Mouse (Mus musculus) myocyte (in vitro differentiated cells): ENCODE measurements around the gene Adra2b.

Experiments
- CEBPB ChIP-seq: IDR thresholded peaks from 2 replicates; pipeline ENCODE4 v1.6.1; 2011; ENCODE audit warnings: mild to moderate bottlenecking, moderate library complexity; ENCODE audit not compliant: poor library complexity, insufficient read depth, severe bottlenecking
- MAX ChIP-seq: IDR thresholded peaks from one replicate; pipeline ENCODE4 v1.6.1; 2011; ENCODE audit warnings: low read depth, mild to moderate bottlenecking, control low read depth
- MYOD1 ChIP-seq, 3 experiments: IDR thresholded peaks; one replicate each; pipeline ENCODE4 v1.6.1; 2011; ENCODE audit warnings: control low read depth in 2 of 3, low read depth in 2 of 3, mild to moderate bottlenecking in 2 of 3, moderate library complexity in 1 of 3; ENCODE audit not compliant: insufficient read length in 2 of 3, control insufficient read depth in 1 of 3
- MYOG ChIP-seq, 3 experiments: IDR thresholded peaks; one replicate each; pipeline ENCODE4 v1.6.1; 2011; ENCODE audit warnings: control low read depth in 2 of 3, low read depth in 2 of 3, mild to moderate bottlenecking in 2 of 3; ENCODE audit not compliant: insufficient read length in 2 of 3, control insufficient read depth in 1 of 3, insufficient read depth in 1 of 3
- POLR2A ChIP-seq: IDR thresholded peaks from one replicate; pipeline ENCODE4 v1.6.1; 2011; ENCODE audit warnings: low read depth, mild to moderate bottlenecking, control low read depth, moderate library complexity; ENCODE audit not compliant: insufficient read length
- POLR2AphosphoS2 ChIP-seq: IDR thresholded peaks from one replicate; pipeline ENCODE4 v1.6.1; 2011; ENCODE audit warnings: low read depth, control low read depth; ENCODE audit not compliant: insufficient read length
- REST ChIP-seq: IDR thresholded peaks from one replicate; pipeline ENCODE4 v1.6.1; 2011; ENCODE audit warnings: mild to moderate bottlenecking, control low read depth, moderate library complexity; ENCODE audit not compliant: insufficient read depth, insufficient read length
- SRF ChIP-seq: IDR thresholded peaks from one replicate; pipeline ENCODE4 v1.6.1; 2011; ENCODE audit warnings: low read depth; ENCODE audit not compliant: control insufficient read depth, insufficient read length
- TCF12 ChIP-seq: IDR thresholded peaks from one replicate; pipeline ENCODE4 v1.6.1; 2011; ENCODE audit warnings: mild to moderate bottlenecking, control low read depth; ENCODE audit not compliant: poor library complexity, insufficient read depth, severe bottlenecking
- TCF3 ChIP-seq: IDR thresholded peaks from one replicate; pipeline ENCODE4 v1.6.1; 2011; ENCODE audit warnings: low read depth, control low read depth; ENCODE audit not compliant: insufficient read length
- USF1 ChIP-seq: IDR thresholded peaks from one replicate; pipeline ENCODE4 v1.6.1; 2011; ENCODE audit warnings: low read depth, mild to moderate bottlenecking, control low read depth, moderate library complexity

DNA sequence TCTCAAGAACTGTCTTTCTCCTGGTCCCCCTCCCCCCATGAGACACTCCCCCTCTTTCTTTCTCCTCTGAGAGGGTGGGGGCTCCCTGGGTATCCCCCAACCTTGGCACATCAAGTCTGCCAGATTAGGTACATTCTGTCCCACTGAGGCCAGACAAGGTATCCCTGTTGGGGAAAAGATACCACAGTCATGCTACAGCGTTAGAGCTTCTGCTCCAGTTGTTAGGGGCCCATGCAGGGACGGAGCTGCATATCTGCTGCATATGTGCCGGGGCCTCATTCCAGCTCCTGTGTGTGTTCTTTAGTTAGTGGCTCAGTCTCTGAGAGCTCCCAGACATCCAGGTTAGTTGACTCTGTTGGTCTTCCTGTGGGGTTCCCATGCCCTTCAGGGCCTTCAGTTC is 11.1 kb downstream of the Adra2b start:
- no peak for TF ChIP-seq TCF3
- TF ChIP-seq POLR2A = no peak
- TF ChIP-seq MYOG (IDR thresholded peaks at IDR 0.05; ENCODE audit: control insufficient read depth in 1 of 3, insufficient read depth in 1 of 3, insufficient read length in 2 of 3, low read depth in 2 of 3) = no peak
- TF ChIP-seq CEBPB = no peak
- no peak for TF ChIP-seq SRF
- no peak for TF ChIP-seq POLR2AphosphoS2
- no peak for TF ChIP-seq REST
- TF ChIP-seq USF1 = no peak
- TF ChIP-seq TCF12 = no peak
- no peak for TF ChIP-seq MAX
- TF ChIP-seq MYOD1 (IDR thresholded peaks at IDR 0.05; ENCODE audit: control insufficient read depth in 1 of 3, insufficient read length in 2 of 3, low read depth in 2 of 3) = no peak
